Mouse (Mus musculus): ENCODE measurements at regions not wholly inside any gene's neighbourhood (a gene's known extent, or its start where the extent isn't known, plus 50 kb on each side); places are given as distances from the start of the nearest gene placed in this dataset.

- TF ChIP-seq CTCF (IDR thresholded peaks at IDR 0.05; ENCODE audit: extremely low read depth, insufficient read length, insufficient replicate concordance, low read depth, low read length) (no peak), POLR2A (IDR thresholded peaks at IDR 0.05; ENCODE audit: low read depth, low read length) (no peak)
These were observed 347.2 kb downstream of the Ets1 start for GRCm38 (mm10) chr9:32983182-32983581.
